In the genomic region with DNA sequence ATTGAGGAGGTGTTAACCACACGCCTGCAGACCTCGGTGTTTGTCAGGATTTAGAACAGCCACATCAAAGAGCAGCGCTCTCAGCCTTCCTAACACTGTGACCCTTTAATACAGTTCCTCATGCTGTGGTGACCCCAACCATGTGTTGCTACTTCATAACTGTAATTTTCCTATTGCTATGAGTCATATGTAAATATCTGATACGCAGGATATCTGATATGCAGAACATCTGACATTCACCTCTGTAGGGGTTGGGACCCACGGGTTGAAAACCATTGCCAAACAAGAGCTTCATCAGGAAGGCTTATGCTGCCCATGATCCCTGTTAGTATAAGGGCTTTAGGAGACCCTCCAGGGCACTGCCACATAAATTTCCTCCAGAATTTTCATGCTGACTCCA, we compare ENCODE assay signal across 26 mouse cellular contexts.
DNase-seq lines count a peak whose midpoint lies in the region; ATAC-seq and TF ChIP-seq lines count a peak whose summit lies in the region.
"Had no signal": no experiment of that assay in that cellular context is flagged by ENCODE, and none has a peak within 500 bp of the region (broad histone marks: within the 10 kb centered on the region; RNA-seq: fewer than 3 reads in every experiment).

No protein-coding gene starts in this region.

- H3K36me3 ChIP-seq in kidney, embryonic 15.5 days: peaks cover 28% of the 10 kb centered on the region
- H3K36me3 ChIP-seq in CH12.LX (replicated peaks in 1 of 2; ENCODE audit: control insufficient read depth in 1 of 2, insufficient read depth in 1 of 2, low read length in 1 of 2): no peaks in the 10 kb centered on the region
- no peaks in the 10 kb centered on the region for H3K36me3 ChIP-seq in thymus, adult 2 months (ENCODE audit: control insufficient read depth, insufficient read depth, low read length)
- no peaks in the 10 kb centered on the region for H3K36me3 ChIP-seq in neural tube, embryonic 15.5 days
- H3K36me3 ChIP-seq: hindbrain, embryonic 13.5 days had no signal

- no peaks in the 10 kb centered on the region for H3K9me3 ChIP-seq in kidney, embryonic 15.5 days (replicated peaks)
- H3K9me3 ChIP-seq in CH12.LX (replicated peaks; ENCODE audit: low read length): no peaks in the 10 kb centered on the region
- no peaks in the 10 kb centered on the region for H3K9me3 ChIP-seq in neural tube, embryonic 15.5 days (replicated peaks)
- H3K9me3 ChIP-seq: forebrain, embryonic 10.5 days; forebrain, embryonic 13.5 days; heart, embryonic 15.5 days; hindbrain, embryonic 13.5 days had no signal

- no peak for TF ChIP-seq CTCF in CH12.LX (conservative IDR thresholded peaks at IDR 0.05 in 1 of 2, IDR thresholded peaks at IDR 0.05 in 1 of 2; ENCODE audit: low read depth in 2 of 2, low read length in 2 of 2)
- TF ChIP-seq CTCF in thymus, adult 2 months (IDR thresholded peaks at IDR 0.05; ENCODE audit: borderline replicate concordance, control insufficient read depth, extremely low read depth, insufficient read depth, low read length, poor library complexity): no peak

- no peak for TF ChIP-seq RAD21 in CH12.LX (IDR thresholded peaks at IDR 0.05; ENCODE audit: low read depth, low read length)

- ATAC-seq in kidney, embryonic 15.5 days (replicated peaks; ENCODE audit: low FRiP score): no peak
- ATAC-seq in inflammation-experienced regulatory T-cells, adult 6 months: peak; percentile 50
- no peak for ATAC-seq in neural tube, embryonic 15.5 days (ENCODE audit: low FRiP score)
- ATAC-seq: forebrain, embryonic 13.5 days; forebrain, embryonic 16.5 days; hindbrain, embryonic 16.5 days had no signal

- no peak overlapping the region for H3K9ac ChIP-seq in kidney, embryonic 15.5 days
- H3K9ac ChIP-seq in CH12.LX (ENCODE audit: insufficient read depth, low read depth): no peak overlapping the region
- no peak overlapping the region for H3K9ac ChIP-seq in neural tube, embryonic 15.5 days (replicated peaks)
- H3K9ac ChIP-seq: forebrain, embryonic 13.5 days; heart, embryonic 12.5 days; heart, embryonic 15.5 days; hindbrain, embryonic 13.5 days had no signal

- no peak overlapping the region for H3K4me2 ChIP-seq in kidney, embryonic 15.5 days
- no peak overlapping the region for H3K4me2 ChIP-seq in CH12.LX (ENCODE audit: insufficient read depth, low read depth, poor library complexity, severe bottlenecking)
- no peak overlapping the region for H3K4me2 ChIP-seq in neural tube, embryonic 15.5 days
- H3K4me2 ChIP-seq: forebrain, embryonic 13.5 days; heart, embryonic 12.5 days; heart, embryonic 15.5 days; hindbrain, embryonic 13.5 days had no signal

- TF ChIP-seq EP300 in CH12.LX (IDR thresholded peaks at IDR 0.05; ENCODE audit: low read length): no peak

- no peak overlapping the region for H3K4me3 ChIP-seq in kidney, embryonic 15.5 days (replicated peaks)
- no peak overlapping the region for H3K4me3 ChIP-seq in CH12.LX (replicated peaks in 1 of 3; ENCODE audit: low read depth in 2 of 3, low read length in 2 of 3, poor library complexity in 1 of 3)
- H3K4me3 ChIP-seq in thymus, adult 2 months (ENCODE audit: control insufficient read depth, insufficient read depth, low read length): no peak overlapping the region
- H3K4me3 ChIP-seq in neural tube, embryonic 15.5 days (replicated peaks): no peak overlapping the region
- H3K4me3 ChIP-seq: forebrain, embryonic 10.5 days; forebrain, embryonic 13.5 days; gastrocnemius, adult 2 months; heart, embryonic 12.5 days; heart, embryonic 15.5 days; hindbrain, embryonic 10.5 days; hindbrain, embryonic 13.5 days had no signal

- peaks cover 50% of the 10 kb centered on the region for H3K4me1 ChIP-seq in kidney, embryonic 15.5 days
- peaks cover 0 to 10% of the 10 kb centered on the region in 2 experiments; a peak in 2 of 4 replicates for H3K4me1 ChIP-seq in CH12.LX (ENCODE audit: control insufficient read depth in 1 of 2, insufficient read depth in 2 of 2)
- H3K4me1 ChIP-seq in thymus, adult 2 months (replicated peaks; ENCODE audit: control insufficient read depth, insufficient read depth, low read length): peaks cover 10% of the 10 kb centered on the region
- no peaks in the 10 kb centered on the region for H3K4me1 ChIP-seq in neural tube, embryonic 15.5 days
- H3K4me1 ChIP-seq: forebrain, embryonic 13.5 days; hindbrain, embryonic 13.5 days had no signal

- in situ Hi-C loops in CH12.LX (cut with MboI; ENCODE audit: low pct_ligation_motif_present, low pct_unique_long_range_greater_than_20kb, low sequenced_read_pairs): no loop called here

- 72% methylated on average over 5 of the region's 5 CpGs for WGBS in kidney, embryonic 15.5 days
- WGBS in thymus, adult 2 months: 27% methylated on average over 5 of the region's 5 CpGs
- 84% methylated on average over 5 of the region's 5 CpGs for WGBS in neural tube, embryonic 15.5 days

- no peaks in the 10 kb centered on the region for H3K79me2 ChIP-seq in CH12.LX (replicated peaks; ENCODE audit: control insufficient read depth, extremely low read depth, insufficient read depth, poor library complexity, severe bottlenecking)

- 0 out of 2 replicates have a peak overlapping the region, but pooled peaks have one; percentile 29 for H3K27ac ChIP-seq in kidney, embryonic 15.5 days
- no peak overlapping the region for H3K27ac ChIP-seq in CH12.LX (ENCODE audit: insufficient read depth, low read depth)
- H3K27ac ChIP-seq in thymus, adult 2 months (ENCODE audit: control insufficient read depth, insufficient read depth, low read length): no peak overlapping the region
- no peak overlapping the region for H3K27ac ChIP-seq in neural tube, embryonic 15.5 days (replicated peaks)
- H3K27ac ChIP-seq: forebrain, embryonic 10.5 days; forebrain, embryonic 13.5 days; gastrocnemius, adult 2 months; heart, embryonic 15.5 days; hindbrain, embryonic 10.5 days; hindbrain, embryonic 13.5 days had no signal

- DNase-seq in kidney, adult 18-20 months: no peak
- peak; percentile 6 for DNase-seq in CH12.LX (ENCODE audit: extremely low read depth)
- no peak for DNase-seq in thymus, adult 2 months
- DNase-seq in urinary bladder, postnatal 36 days (ENCODE audit: low spot score in 2 of 2): no peak
- DNase-seq: adrenal gland, postnatal 10 days; adrenal gland, postnatal 36 days; B cell, adult 2 months; cerebellum, adult 18-20 months; cerebellum, adult 9-10 months; cerebellum, postnatal 14 days; gastrocnemius, adult 2 months; gastrocnemius, postnatal 14 days; heart, adult 18-20 months; heart, postnatal 10 days; heart, postnatal 36 days had no signal

- dilution Hi-C loops in CH12.LX (cut with MboI; ENCODE audit: extremely low pct_ligation_motif_present, extremely low pct_unique_long_range_greater_than_20kb, low sequenced_read_pairs): no loop called here

- H3K27me3 ChIP-seq in kidney, embryonic 15.5 days: no peaks in the 10 kb centered on the region
- H3K27me3 ChIP-seq in CH12.LX (replicated peaks): peaks cover 40% of the 10 kb centered on the region
- H3K27me3 ChIP-seq in thymus, adult 2 months (ENCODE audit: control insufficient read depth, insufficient read depth, low read length): no peaks in the 10 kb centered on the region
- no peaks in the 10 kb centered on the region for H3K27me3 ChIP-seq in neural tube, embryonic 15.5 days (replicated peaks)
- H3K27me3 ChIP-seq: forebrain, embryonic 13.5 days; hindbrain, embryonic 13.5 days had no signal

- no peak for TF ChIP-seq POLR2A in CH12.LX (IDR thresholded peaks at IDR 0.05; ENCODE audit: low read depth, low read length)
- TF ChIP-seq POLR2A in thymus, adult 2 months (IDR thresholded peaks at IDR 0.05; ENCODE audit: control insufficient read depth, extremely low read depth, insufficient read depth, low read length, poor library complexity): no peak

TF ChIP-seq in CH12.LX, 34 proteins besides CTCF, POLR2A, EP300 and RAD21:
- TF ChIP-seq TCF12 (IDR thresholded peaks at IDR 0.05; ENCODE audit: low read depth, low read length): no peak
- no peak for TF ChIP-seq KAT2A (IDR thresholded peaks at IDR 0.05; ENCODE audit: insufficient replicate concordance, low read length)
- no peak for TF ChIP-seq UBTF (IDR thresholded peaks at IDR 0.05; ENCODE audit: low read depth, low read length)
- TF ChIP-seq MYC (IDR thresholded peaks at IDR 0.05; ENCODE audit: low read depth, low read length): no peak
- TF ChIP-seq MXI1 (IDR thresholded peaks at IDR 0.05; ENCODE audit: low read depth, low read length): no peak
- no peak for TF ChIP-seq NRF1 (IDR thresholded peaks at IDR 0.05; ENCODE audit: low read depth, low read length)
- no peak for TF ChIP-seq NELFE (IDR thresholded peaks at IDR 0.05; ENCODE audit: low read depth, low read length)
- no peak for TF ChIP-seq POLR2AphosphoS2 (IDR thresholded peaks at IDR 0.05; ENCODE audit: low read depth, low read length)
- TF ChIP-seq TBP (conservative IDR thresholded peaks at IDR 0.05; ENCODE audit: low read depth, low read length): no peak
- TF ChIP-seq ELF1 (IDR thresholded peaks at IDR 0.05; ENCODE audit: low read depth, low read length): no peak
- no peak for TF ChIP-seq MEF2A (IDR thresholded peaks at IDR 0.05; ENCODE audit: borderline replicate concordance, low read depth, low read length)
- no peak for TF ChIP-seq SIN3A (IDR thresholded peaks at IDR 0.05; ENCODE audit: low read length)
